Mouse (Mus musculus) ES-E14 (cell line): ENCODE measurements around the gene Spindoc. TPM values are rescaled to one million over a fixed set of nuclear protein-coding genes. Genes with fewer than 3 reads are reported as not detected.

Experiments
- DNase-seq: peaks from one replicate; pipeline ENCODE4 v3.0.0-alpha.2; 2013; ENCODE audit warnings: low read depth, low spot score
- H3K27ac ChIP-seq: 2 replicates; pipeline ENCODE4 v1.5.1; 2012; ENCODE audit warnings: low read depth, mild to moderate bottlenecking, low read length, moderate library complexity, mixed read lengths; ENCODE audit not compliant: poor library complexity, insufficient read depth, severe bottlenecking
- H3K36me3 ChIP-seq: 2 replicates; pipeline ENCODE4 v1.6.1; 2012; ENCODE audit warnings: mild to moderate bottlenecking, low read length, moderate library complexity, mixed read lengths; ENCODE audit not compliant: control insufficient read depth, poor library complexity, insufficient read depth, severe bottlenecking
- H3K4me1 ChIP-seq, 2 experiments: fragments of 150-350 bp in 1 of 2; sonication (generic) in 1 of 2; 2 replicates each; pipeline ENCODE4 v1.6.1; 2012; ENCODE audit warnings: low read length in 2 of 2, mild to moderate bottlenecking in 1 of 2, mixed read lengths in 1 of 2; ENCODE audit not compliant: control insufficient read depth in 2 of 2, insufficient read depth in 2 of 2, poor library complexity in 1 of 2
- H3K4me3 ChIP-seq, 2 experiments: fragments of 150-350 bp in 1 of 2; sonication (generic) in 1 of 2; 2 replicates each; pipeline ENCODE4 v1.5.1; 2012; ENCODE audit warnings: low read length in 2 of 2, low read depth in 1 of 2, mild to moderate bottlenecking in 1 of 2, mixed read lengths in 1 of 2; ENCODE audit not compliant: insufficient read depth in 1 of 2, poor library complexity in 1 of 2, severe bottlenecking in 1 of 2
- H3K9ac ChIP-seq: 2 replicates; pipeline ENCODE4 v1.6.1; 2012; ENCODE audit warnings: low read depth, mild to moderate bottlenecking, low read length, mixed read lengths; ENCODE audit not compliant: poor library complexity, insufficient read depth, severe bottlenecking
- H3K9me3 ChIP-seq: fragments of 150-350 bp; sonication (generic); 2 replicates; pipeline ENCODE4 v1.6.1; 2012; ENCODE audit warnings: low read depth, mild to moderate bottlenecking, low read length; ENCODE audit not compliant: control insufficient read depth, insufficient read depth
- CHD2 ChIP-seq: IDR thresholded peaks from 2 replicates; pipeline ENCODE4 v1.6.1; 2014; ENCODE audit warnings: mild to moderate bottlenecking, low read depth, low read length, inconsistent platforms
- HCFC1 ChIP-seq: IDR thresholded peaks from 2 replicates; pipeline ENCODE4 v1.6.1; 2012; ENCODE audit warnings: low read length, inconsistent platforms, borderline replicate concordance; ENCODE audit not compliant: insufficient read depth
- MAFK ChIP-seq: IDR thresholded peaks from 2 replicates; pipeline ENCODE4 v1.6.1; 2014; ENCODE audit warnings: mild to moderate bottlenecking, low read depth, low read length, inconsistent platforms; ENCODE audit not compliant: insufficient read depth
- ZC3H11A ChIP-seq: IDR thresholded peaks from 2 replicates; pipeline ENCODE4 v1.6.1; 2012; ENCODE audit warnings: low read depth, mild to moderate bottlenecking, inconsistent platforms, low read length, borderline replicate concordance
- ZNF384 ChIP-seq: IDR thresholded peaks from 2 replicates; pipeline ENCODE4 v1.6.1; 2012; ENCODE audit warnings: low read depth, low read length, inconsistent platforms
- in situ Hi-C, 2 experiments: fragments of 600-800 bp; cut with MboI; formaldehyde crosslinking; loops; one replicate each; pipeline ENCODE4 v1.15.1; 2025; ENCODE audit warnings: low sequenced_read_pairs in 2 of 2, inconsistent platforms in 1 of 2; ENCODE audit not compliant: unreplicated experiment in 2 of 2
- total RNA-seq: library from RNA; depleted of rRNA; stranded (reverse); fragments of 300-350 nt; gene quantifications from 2 replicates; pipeline ENCODE4 v1.2.3, GENCODE M21; 2012

The Spindoc gene
- total RNA-seq, 1 experiment = 36.8 TPM

DNA sequence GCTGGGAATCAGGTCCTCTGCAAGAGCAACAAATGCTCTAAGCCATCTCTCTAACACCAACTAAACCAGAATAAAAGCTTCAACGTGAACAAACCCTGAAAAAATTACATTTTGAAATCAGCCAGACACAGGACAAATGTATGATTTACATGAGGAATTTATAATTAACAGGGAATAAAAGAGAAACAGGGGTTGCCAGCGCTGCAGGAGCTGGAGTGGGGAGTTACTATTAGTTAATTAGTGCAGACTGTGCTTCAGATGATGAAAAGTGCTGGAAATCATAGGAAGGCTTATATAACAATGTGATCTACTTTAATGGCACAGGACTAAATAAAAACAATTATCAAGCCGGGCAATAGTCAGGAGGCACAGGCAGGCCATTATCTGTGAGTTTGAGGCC is 61.4 kb downstream of the Spindoc start:
- TF ChIP-seq CHD2 = no peak
- no peak for TF ChIP-seq ZNF384
- TF ChIP-seq HCFC1 = no peak
- in situ Hi-C loops = no loop called here
- H3K9ac ChIP-seq = no peak overlapping the region
- H3K4me1 ChIP-seq = peaks cover 0 to 2% of the 10 kb centered on the region in 2 experiments; a peak in 1 of 4 replicates
- H3K4me3 ChIP-seq = no peak overlapping the region
- no peak for DNase-seq
- no peaks in the 10 kb centered on the region for H3K9me3 ChIP-seq
- H3K27ac ChIP-seq = no peak overlapping the region
- H3K36me3 ChIP-seq = no peaks in the 10 kb centered on the region; the same call in 1 of the 2 replicates

- TF ChIP-seq CHD2 (no peak), MAFK (no peak), ZC3H11A (no peak), HCFC1 (no peak), ZNF384 (no peak)
- Histone ChIP-seq H3K36me3 (no peaks in the 10 kb centered on the region), H3K9me3 (no peaks in the 10 kb centered on the region), H3K27ac (no peak overlapping the region), H3K4me3 (no peak overlapping the region), H3K4me1 (peaks cover 0 to 2% of the 10 kb centered on the region in 2 experiments; a peak in 1 of 4 replicates), H3K9ac (no peak overlapping the region)
- in situ Hi-C loops = no loop called here
- DNase-seq = no peak
Measured at GRCm38 (mm10) chr19:7320181-7320580, 62.6 kb downstream of the Spindoc start.

DNA sequence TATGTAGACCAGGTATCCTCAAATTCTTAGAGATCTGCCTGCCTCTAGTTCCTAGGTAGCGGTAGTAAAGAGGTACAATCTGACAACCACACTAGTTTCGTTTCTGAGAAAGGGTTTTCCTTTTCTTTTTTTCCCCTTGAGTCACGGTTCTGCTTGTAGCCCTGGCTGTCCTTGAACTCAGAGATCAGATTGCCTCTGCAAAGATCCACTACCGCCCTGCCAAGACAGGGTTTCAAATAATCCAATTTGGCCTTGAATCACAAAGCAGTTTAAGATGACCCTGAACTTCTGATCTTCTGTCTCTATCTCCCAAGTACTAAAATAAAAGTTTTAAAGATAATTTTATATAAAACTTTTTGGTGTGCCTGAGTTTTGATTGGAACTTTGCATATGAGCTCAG is 65.1 kb downstream of the Spindoc start:
- DNase-seq = no peak
- Histone ChIP-seq H3K4me1 (peaks cover 0 to 6% of the 10 kb centered on the region in 2 experiments; a peak in 2 of 4 replicates), H3K27ac (no peak overlapping the region), H3K9me3 (no peaks in the 10 kb centered on the region), H3K36me3 (no peaks in the 10 kb centered on the region), H3K4me3 (no peak overlapping the region), H3K9ac (no peak overlapping the region)
- in situ Hi-C loops = no loop called here
- no peak for TF ChIP-seq HCFC1
- TF ChIP-seq CHD2 = no peak
- TF ChIP-seq ZNF384 = no peak
- TF ChIP-seq ZC3H11A = no peak
- TF ChIP-seq MAFK = no peak

DNA sequence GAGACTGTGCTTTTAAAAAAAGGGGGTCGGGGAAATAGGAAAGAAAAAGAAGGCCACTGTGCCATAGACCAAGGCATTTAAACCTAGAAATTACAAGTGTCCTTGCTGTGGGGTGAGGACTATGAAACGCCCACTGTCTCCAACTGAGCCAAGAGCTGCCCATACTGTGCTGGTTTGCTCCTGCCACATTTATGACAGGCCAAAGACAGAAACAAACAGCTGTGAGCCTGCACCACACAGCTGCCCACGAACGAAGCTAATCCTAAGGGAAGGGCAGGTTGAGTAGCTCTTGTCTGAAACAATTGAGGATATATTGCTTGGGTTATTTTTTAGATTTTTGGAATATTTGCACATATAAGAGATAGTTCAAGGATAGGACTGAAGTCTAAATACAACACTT is 66.0 kb downstream of the Spindoc start:
- in situ Hi-C loops = no loop called here
- H3K27ac ChIP-seq = no peak overlapping the region
- H3K4me3 ChIP-seq = no peak overlapping the region
- no peaks in the 10 kb centered on the region for H3K9me3 ChIP-seq
- no peak for DNase-seq
- no peak for TF ChIP-seq ZC3H11A
- no peak for TF ChIP-seq CHD2
- TF ChIP-seq HCFC1 = no peak
- TF ChIP-seq MAFK = no peak
- TF ChIP-seq ZNF384 = no peak
- no peaks in the 10 kb centered on the region for H3K36me3 ChIP-seq
- peaks cover 2 to 4% of the 10 kb centered on the region in 2 experiments; a peak in 3 of 4 replicates for H3K4me1 ChIP-seq
- H3K9ac ChIP-seq = no peak overlapping the region

DNA sequence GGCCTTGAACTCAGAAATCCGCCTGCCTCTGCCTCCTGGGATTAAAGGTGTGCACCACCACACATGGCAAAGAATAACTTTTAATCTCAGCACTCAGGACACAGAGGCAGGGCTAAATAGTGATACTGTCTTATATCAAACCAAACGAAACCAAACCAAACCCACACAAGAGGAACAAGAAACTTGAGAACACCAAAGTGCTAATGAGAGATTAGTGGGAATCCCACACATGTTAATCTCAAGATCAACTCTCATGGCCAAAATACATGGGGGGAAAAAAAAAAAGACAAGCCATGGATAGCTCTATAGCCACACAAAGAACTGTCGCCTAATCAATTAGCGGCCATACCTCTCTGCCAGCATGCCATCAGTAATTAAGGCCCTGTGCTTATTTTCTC is 67.2 kb downstream of the Spindoc start:
- TF ChIP-seq MAFK (no peak), ZNF384 (no peak), HCFC1 (no peak), CHD2 (no peak), ZC3H11A (no peak)
- no peak for DNase-seq
- peaks cover 2 to 6% of the 10 kb centered on the region in 2 experiments; a peak in 3 of 4 replicates for H3K4me1 ChIP-seq
- H3K4me3 ChIP-seq = no peak overlapping the region
- H3K36me3 ChIP-seq = no peaks in the 10 kb centered on the region
- in situ Hi-C loops = no loop called here
- H3K9me3 ChIP-seq = no peaks in the 10 kb centered on the region
- H3K27ac ChIP-seq = no peak overlapping the region
- no peak overlapping the region for H3K9ac ChIP-seq
